Mouse (Mus musculus): ENCODE data around the gene Zfp866. TPM values are rescaled to one million over a fixed set of nuclear protein-coding genes. Genes with fewer than 3 reads are reported as not detected.

Zfp866 gene
- polyA plus RNA-seq, 1 experiment from 2014 or later, result 37.4 TPM

- DNase-seq (ENCODE audit: low spot score), result no peak
- no peaks in the 10 kb centered on the region for H3K4me1 ChIP-seq (ENCODE audit: control insufficient read depth, insufficient read depth, low read length)
- no peak overlapping the region for H3K27ac ChIP-seq (ENCODE audit: low read depth, low read length)
- no peak for ATAC-seq
- H3K27me3 ChIP-seq (replicated peaks; ENCODE audit: control insufficient read depth, insufficient read depth, low read length), result no peaks in the 10 kb centered on the region
- H3K4me3 ChIP-seq (ENCODE audit: low read depth, low read length), result no peak overlapping the region
- H3K36me3 ChIP-seq (ENCODE audit: control insufficient read depth, insufficient read depth, low read length), result peaks cover 70% of the 10 kb centered on the region
- WGBS, result 90% methylated on average over 4 of the region's 4 CpGs
- no peak overlapping the region for H3K9ac ChIP-seq (ENCODE audit: low read length)
- no peak overlapping the region for H3K4me2 ChIP-seq (ENCODE audit: low read length)
- 0 out of 2 replicates have a peak, but pooled peaks cover 3% of the 10 kb centered on the region for H3K9me3 ChIP-seq (replicated peaks; ENCODE audit: control insufficient read depth, low read length)
Observed at GRCm38 (mm10) chr8:69761814-69762445, 29.0 kb downstream of the Zfp866 start.

- Histone ChIP-seq H3K4me2 (ENCODE audit: low read length) (no peak overlapping the region), H3K4me3 (ENCODE audit: low read depth, low read length) (no peak overlapping the region), H3K4me1 (ENCODE audit: control insufficient read depth, insufficient read depth, low read length) (no peaks in the 10 kb centered on the region), H3K9ac (ENCODE audit: low read length) (no peak overlapping the region), H3K27me3 (replicated peaks; ENCODE audit: control insufficient read depth, insufficient read depth, low read length) (no peaks in the 10 kb centered on the region), H3K27ac (ENCODE audit: low read depth, low read length) (no peak overlapping the region), H3K36me3 (ENCODE audit: control insufficient read depth, insufficient read depth, low read length) (peaks cover 51% of the 10 kb centered on the region), H3K9me3 (replicated peaks; ENCODE audit: control insufficient read depth, low read length) (no peaks in the 10 kb centered on the region)
- DNase-seq (ENCODE audit: low spot score) (no peak), ATAC-seq (no peak)
- 96% methylated on average over 5 of the region's 5 CpGs for WGBS
Observed at GRCm38 (mm10) chr8:69758316-69758715, 32.7 kb downstream of the Zfp866 start.

- ATAC-seq (no peak), DNase-seq (ENCODE audit: low spot score) (no peak)
- no peaks in the 10 kb centered on the region for H3K9me3 ChIP-seq (replicated peaks; ENCODE audit: control insufficient read depth, low read length)
- no peak overlapping the region for H3K27ac ChIP-seq (ENCODE audit: low read depth, low read length)
- peaks cover 21% of the 10 kb centered on the region; the same call in 1 of the 2 replicates for H3K36me3 ChIP-seq (ENCODE audit: control insufficient read depth, insufficient read depth, low read length)
- H3K4me1 ChIP-seq (ENCODE audit: control insufficient read depth, insufficient read depth, low read length), result peaks cover 9% of the 10 kb centered on the region
- 96% methylated on average over 2 of the region's 2 CpGs for WGBS
- no peak overlapping the region for H3K9ac ChIP-seq (ENCODE audit: low read length)
- no peaks in the 10 kb centered on the region for H3K27me3 ChIP-seq (replicated peaks; ENCODE audit: control insufficient read depth, insufficient read depth, low read length)
- no peak overlapping the region for H3K4me2 ChIP-seq (ENCODE audit: low read length)
- no peak overlapping the region for H3K4me3 ChIP-seq (ENCODE audit: low read depth, low read length)
Observed at GRCm38 (mm10) chr8:69752437-69752836, 38.5 kb downstream of the Zfp866 start.

GRCm38 (mm10) chr8:69749544-69750454, 41.2 kb downstream of the Zfp866 start, which contains the start of gene Zfp963:
TSS of gene Zfp963 (minus strand) at chr8:69749970.
- ATAC-seq (peak; percentile 98), DNase-seq (ENCODE audit: low spot score) (peak; percentile 96)
- peak within 1 kb of the TSS; percentile 87 for H3K9ac ChIP-seq (ENCODE audit: low read length)
- H3K27ac ChIP-seq (ENCODE audit: low read depth, low read length), result peak within 1 kb of the TSS; percentile 98
- no peaks in the 10 kb centered on the region for H3K9me3 ChIP-seq (replicated peaks; ENCODE audit: control insufficient read depth, low read length)
- H3K4me2 ChIP-seq (ENCODE audit: low read length), result peak within 1 kb of the TSS; percentile 59
- peaks cover 10% of the 10 kb centered on the region; the same call in 1 of the 2 replicates for H3K36me3 ChIP-seq (ENCODE audit: control insufficient read depth, insufficient read depth, low read length)
- H3K4me3 ChIP-seq (ENCODE audit: low read depth, low read length), result peak within 1 kb of the TSS; percentile 68
- 3% methylated on average over 48 of the region's 48 CpGs for WGBS
- H3K27me3 ChIP-seq (replicated peaks; ENCODE audit: control insufficient read depth, insufficient read depth, low read length), result no peaks in the 10 kb centered on the region
- peaks cover 9% of the 10 kb centered on the region for H3K4me1 ChIP-seq (ENCODE audit: control insufficient read depth, insufficient read depth, low read length)

DNA sequence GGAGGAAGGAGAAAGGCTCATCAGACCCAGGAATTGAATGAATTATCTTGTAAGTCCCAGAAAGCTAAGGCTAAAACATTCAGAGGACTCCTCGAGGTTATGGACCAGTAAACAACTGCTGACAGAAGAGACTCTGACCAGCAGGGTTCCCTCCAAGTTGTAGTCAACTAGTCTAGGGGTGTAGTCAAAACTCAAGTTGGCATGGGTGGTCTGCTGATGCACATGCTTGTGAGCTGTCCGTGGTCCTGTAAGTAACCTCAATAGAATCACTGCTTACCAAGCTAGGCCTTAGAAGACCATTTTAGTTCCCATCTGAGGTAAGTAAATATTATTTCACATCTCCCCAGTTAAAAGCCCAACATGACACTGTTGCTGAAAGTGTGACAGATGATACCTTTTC, 49.7 kb downstream of the Zfp866 start:
- no peaks in the 10 kb centered on the region for H3K9me3 ChIP-seq (replicated peaks; ENCODE audit: control insufficient read depth, low read length)
- DNase-seq (ENCODE audit: low spot score) (no peak), ATAC-seq (no peak)
- no peaks in the 10 kb centered on the region for H3K4me1 ChIP-seq (ENCODE audit: control insufficient read depth, insufficient read depth, low read length)
- no peaks in the 10 kb centered on the region for H3K27me3 ChIP-seq (replicated peaks; ENCODE audit: control insufficient read depth, insufficient read depth, low read length)
- H3K36me3 ChIP-seq (ENCODE audit: control insufficient read depth, insufficient read depth, low read length), result peaks cover 18% of the 10 kb centered on the region
- no peak overlapping the region for H3K27ac ChIP-seq (ENCODE audit: low read depth, low read length)
- H3K4me3 ChIP-seq (ENCODE audit: low read depth, low read length), result no peak overlapping the region
- H3K9ac ChIP-seq (ENCODE audit: low read length), result no peak overlapping the region
- no peak overlapping the region for H3K4me2 ChIP-seq (ENCODE audit: low read length)
- 80% methylated on average over 2 of the region's 2 CpGs for WGBS

- Histone ChIP-seq H3K9me3 (replicated peaks; ENCODE audit: control insufficient read depth, low read length) (no peaks in the 10 kb centered on the region), H3K36me3 (ENCODE audit: control insufficient read depth, insufficient read depth, low read length) (peaks cover 18% of the 10 kb centered on the region), H3K27me3 (replicated peaks; ENCODE audit: control insufficient read depth, insufficient read depth, low read length) (no peaks in the 10 kb centered on the region), H3K4me2 (ENCODE audit: low read length) (no peak overlapping the region), H3K27ac (ENCODE audit: low read depth, low read length) (no peak overlapping the region), H3K9ac (ENCODE audit: low read length) (no peak overlapping the region), H3K4me1 (ENCODE audit: control insufficient read depth, insufficient read depth, low read length) (no peaks in the 10 kb centered on the region), H3K4me3 (ENCODE audit: low read depth, low read length) (no peak overlapping the region)
- ATAC-seq, result no peak
- DNase-seq (ENCODE audit: low spot score), result no peak
- 85% methylated on average over 6 of the region's 6 CpGs for WGBS
Observed at GRCm38 (mm10) chr8:69740763-69741162, 50.2 kb downstream of the Zfp866 start.

- Histone ChIP-seq H3K27me3 (replicated peaks; ENCODE audit: control insufficient read depth, insufficient read depth, low read length) (no peaks in the 10 kb centered on the region), H3K9ac (ENCODE audit: low read length) (no peak overlapping the region), H3K9me3 (replicated peaks; ENCODE audit: control insufficient read depth, low read length) (no peaks in the 10 kb centered on the region), H3K4me2 (ENCODE audit: low read length) (no peak overlapping the region), H3K36me3 (ENCODE audit: control insufficient read depth, insufficient read depth, low read length) (no peaks in the 10 kb centered on the region), H3K4me1 (ENCODE audit: control insufficient read depth, insufficient read depth, low read length) (no peaks in the 10 kb centered on the region), H3K4me3 (ENCODE audit: low read depth, low read length) (no peak overlapping the region), H3K27ac (ENCODE audit: low read depth, low read length) (no peak overlapping the region)
- WGBS, result 87% methylated on average over 1 of the region's 1 CpGs
- no peak for ATAC-seq
- no peak for DNase-seq (ENCODE audit: low spot score)
Observed at GRCm38 (mm10) chr8:69735495-69735894, 55.5 kb downstream of the Zfp866 start.

GRCm38 (mm10) chr8:69717232-69717580, 73.8 kb downstream of the Zfp866 start:
- no peaks in the 10 kb centered on the region for H3K27me3 ChIP-seq (replicated peaks; ENCODE audit: control insufficient read depth, insufficient read depth, low read length)
- DNase-seq (ENCODE audit: low spot score) (no peak), ATAC-seq (peak; percentile 35)
- H3K27ac ChIP-seq (ENCODE audit: low read depth, low read length), result peak overlapping the region; percentile 63; the same call in 1 of the 2 replicates
- H3K9ac ChIP-seq (ENCODE audit: low read length), result no peak overlapping the region
- no peaks in the 10 kb centered on the region for H3K9me3 ChIP-seq (replicated peaks; ENCODE audit: control insufficient read depth, low read length)
- H3K4me3 ChIP-seq (ENCODE audit: low read depth, low read length), result peak overlapping the region; percentile 86
- peak overlapping the region; percentile 56 for H3K4me2 ChIP-seq (ENCODE audit: low read length)
- peaks cover 9% of the 10 kb centered on the region; the same call in 1 of the 2 replicates for H3K36me3 ChIP-seq (ENCODE audit: control insufficient read depth, insufficient read depth, low read length)
- WGBS, result 44% methylated on average over 5 of the region's 5 CpGs
- peaks cover 10% of the 10 kb centered on the region for H3K4me1 ChIP-seq (ENCODE audit: control insufficient read depth, insufficient read depth, low read length)
